Mouse (Mus musculus): Measurements from ENCODE around the gene Syna. TPM values are rescaled to one million over a fixed set of nuclear protein-coding genes. Genes with fewer than 3 reads are reported as not detected.
A peak's percentile ranks its signal among the peaks of the same experiment; 100 is the strongest.

Gene Syna
- polyA plus RNA-seq, 1 experiment from 2014 or later, result not detected

DNA sequence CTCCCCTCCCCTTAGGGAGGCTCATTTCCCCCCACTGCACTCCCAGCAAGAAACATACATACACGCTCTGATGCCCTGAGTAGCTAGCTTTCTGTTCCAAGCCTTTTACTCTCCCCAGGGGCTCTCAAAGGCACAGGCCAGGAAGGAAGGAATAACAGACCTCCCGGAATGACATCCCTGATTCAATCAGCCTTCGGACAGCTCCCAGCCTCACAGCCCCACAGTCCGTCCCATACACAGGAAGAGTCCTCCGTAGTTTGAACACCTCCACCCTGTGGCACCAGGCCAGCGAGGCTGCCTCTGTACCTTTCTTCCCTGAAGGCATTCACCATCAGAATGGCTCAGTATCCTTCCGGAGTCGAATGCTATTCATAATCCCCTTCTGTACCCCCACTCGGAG is 31.5 kb downstream of the Syna start:
- 52% methylated on average over 9 of the region's 9 CpGs for WGBS (ENCODE audit: insufficient replicate concordance)
- no peaks in the 10 kb centered on the region for H3K9me3 ChIP-seq (replicated peaks; ENCODE audit: control insufficient read depth, low read length)
- no peak overlapping the region for H3K4me3 ChIP-seq (ENCODE audit: low read depth, low read length)
- H3K27me3 ChIP-seq (ENCODE audit: control insufficient read depth, insufficient read depth, low read depth, low read length), result no peaks in the 10 kb centered on the region
- H3K36me3 ChIP-seq (ENCODE audit: control insufficient read depth, insufficient read depth), result no peaks in the 10 kb centered on the region
- ATAC-seq (ENCODE audit: low read depth), result no peak
- no peak overlapping the region for H3K27ac ChIP-seq (ENCODE audit: low read length)
- H3K4me2 ChIP-seq (ENCODE audit: low read depth, low read length), result no peak overlapping the region
- peaks cover 2% of the 10 kb centered on the region; the same call in 1 of the 2 replicates for H3K4me1 ChIP-seq (ENCODE audit: control insufficient read depth, low read depth, low read length)
- no peak overlapping the region for H3K9ac ChIP-seq (ENCODE audit: low read depth, low read length)

DNA sequence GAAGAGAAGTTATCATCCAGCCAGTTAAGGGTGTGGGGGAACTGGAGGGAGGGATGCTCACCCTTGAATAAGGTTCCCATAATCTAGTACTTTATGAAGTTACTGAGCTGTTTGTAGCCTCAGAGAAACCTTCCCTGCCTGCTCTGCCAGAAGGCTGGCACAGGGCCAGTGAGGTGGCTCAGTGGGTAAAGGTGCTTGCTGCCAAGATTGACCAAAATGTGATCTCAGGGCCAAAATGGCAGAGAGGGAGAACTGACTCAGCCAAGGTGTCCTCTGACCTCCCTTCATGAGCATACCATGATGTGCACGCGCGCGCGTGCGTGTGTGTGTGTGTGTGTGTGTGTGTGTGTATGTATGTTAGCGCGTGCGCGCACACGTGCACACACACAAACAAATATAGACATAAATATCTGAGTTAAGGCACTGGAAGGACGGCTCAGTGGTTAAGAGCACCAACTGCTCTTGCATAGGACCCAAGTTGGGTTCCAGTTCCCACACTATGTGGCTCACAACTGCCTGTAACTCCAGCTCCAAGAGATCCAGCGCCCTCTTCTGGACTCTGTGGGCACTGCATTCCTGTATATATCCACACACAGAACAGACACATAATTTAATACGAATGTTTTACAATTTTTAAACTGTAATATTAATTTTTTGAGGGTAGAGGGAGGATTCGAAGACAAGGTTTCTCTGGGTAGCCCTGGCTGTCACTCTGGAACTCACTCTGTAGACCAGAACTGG is 33.8 kb downstream of the Syna start:
- Histone ChIP-seq H3K9me3 (replicated peaks; ENCODE audit: control insufficient read depth, low read length) (no peaks in the 10 kb centered on the region), H3K36me3 (ENCODE audit: control insufficient read depth, insufficient read depth) (no peaks in the 10 kb centered on the region), H3K27me3 (ENCODE audit: control insufficient read depth, insufficient read depth, low read depth, low read length) (no peaks in the 10 kb centered on the region), H3K4me1 (ENCODE audit: control insufficient read depth, low read depth, low read length) (peaks cover 2% of the 10 kb centered on the region; the same call in 1 of the 2 replicates), H3K4me3 (ENCODE audit: low read depth, low read length) (no peak overlapping the region), H3K4me2 (ENCODE audit: low read depth, low read length) (no peak overlapping the region), H3K9ac (ENCODE audit: low read depth, low read length) (no peak overlapping the region), H3K27ac (ENCODE audit: low read length) (no peak overlapping the region)
- no peak for ATAC-seq (ENCODE audit: low read depth)
- WGBS (ENCODE audit: insufficient replicate concordance), result 83% methylated on average over 15 of the region's 15 CpGs

DNA sequence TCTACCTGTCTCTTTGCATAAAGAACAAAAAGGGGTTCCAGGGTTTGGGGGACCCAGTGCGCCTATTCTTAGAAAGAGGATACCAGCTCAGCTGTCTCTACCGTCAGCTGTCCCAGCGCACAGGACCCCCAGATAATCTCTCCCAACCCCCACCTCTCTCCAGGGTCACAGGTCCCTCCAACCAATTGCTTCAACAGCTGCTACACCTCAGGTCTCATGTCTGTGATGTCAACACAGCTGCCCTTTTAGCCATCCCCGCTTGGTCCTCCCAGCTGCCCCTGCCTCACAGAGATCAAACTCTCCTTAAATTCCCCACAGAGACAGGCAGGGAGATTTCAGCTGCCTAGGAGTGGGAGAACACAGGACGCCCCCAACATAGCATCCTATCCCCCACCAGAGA is 36.2 kb downstream of the Syna start:
- Histone ChIP-seq H3K27me3 (ENCODE audit: control insufficient read depth, insufficient read depth, low read depth, low read length) (no peaks in the 10 kb centered on the region), H3K4me2 (ENCODE audit: low read depth, low read length) (no peak overlapping the region), H3K27ac (ENCODE audit: low read length) (no peak overlapping the region), H3K4me1 (ENCODE audit: control insufficient read depth, low read depth, low read length) (no peaks in the 10 kb centered on the region), H3K4me3 (ENCODE audit: low read depth, low read length) (no peak overlapping the region), H3K9me3 (replicated peaks; ENCODE audit: control insufficient read depth, low read length) (no peaks in the 10 kb centered on the region), H3K36me3 (ENCODE audit: control insufficient read depth, insufficient read depth) (no peaks in the 10 kb centered on the region), H3K9ac (ENCODE audit: low read depth, low read length) (no peak overlapping the region)
- no peak for ATAC-seq (ENCODE audit: low read depth)
- WGBS (ENCODE audit: insufficient replicate concordance), result 68% methylated on average over 5 of the region's 5 CpGs

DNA sequence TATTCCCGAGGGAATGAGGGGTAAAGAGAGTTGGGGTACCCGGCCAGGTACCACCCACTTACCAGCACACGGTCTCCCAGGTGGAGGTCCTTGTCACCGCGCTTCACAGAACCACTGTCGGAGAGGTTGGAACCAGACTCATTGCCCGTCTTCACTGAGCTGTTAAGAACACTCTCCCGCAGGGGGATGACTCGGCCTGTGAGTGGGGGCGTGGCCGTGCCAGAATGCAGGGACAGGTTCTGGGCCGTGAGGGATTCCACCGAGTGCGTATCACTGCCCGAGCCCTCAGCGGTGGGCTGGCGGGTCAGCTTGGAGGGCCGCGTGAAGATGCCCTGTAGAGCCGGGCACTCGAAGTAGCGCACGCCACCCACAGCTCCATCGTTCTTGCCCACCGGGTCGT is 37.4 kb downstream of the Syna start:
- no peaks in the 10 kb centered on the region for H3K27me3 ChIP-seq (ENCODE audit: control insufficient read depth, insufficient read depth, low read depth, low read length)
- H3K9ac ChIP-seq (ENCODE audit: low read depth, low read length), result no peak overlapping the region
- no peak overlapping the region for H3K27ac ChIP-seq (ENCODE audit: low read length)
- ATAC-seq (ENCODE audit: low read depth), result no peak
- H3K4me2 ChIP-seq (ENCODE audit: low read depth, low read length), result no peak overlapping the region
- no peaks in the 10 kb centered on the region for H3K9me3 ChIP-seq (replicated peaks; ENCODE audit: control insufficient read depth, low read length)
- WGBS (ENCODE audit: insufficient replicate concordance), result 85% methylated on average over 26 of the region's 26 CpGs
- H3K4me1 ChIP-seq (ENCODE audit: control insufficient read depth, low read depth, low read length), result no peaks in the 10 kb centered on the region
- no peaks in the 10 kb centered on the region for H3K36me3 ChIP-seq (ENCODE audit: control insufficient read depth, insufficient read depth)
- no peak overlapping the region for H3K4me3 ChIP-seq (ENCODE audit: low read depth, low read length)

DNA sequence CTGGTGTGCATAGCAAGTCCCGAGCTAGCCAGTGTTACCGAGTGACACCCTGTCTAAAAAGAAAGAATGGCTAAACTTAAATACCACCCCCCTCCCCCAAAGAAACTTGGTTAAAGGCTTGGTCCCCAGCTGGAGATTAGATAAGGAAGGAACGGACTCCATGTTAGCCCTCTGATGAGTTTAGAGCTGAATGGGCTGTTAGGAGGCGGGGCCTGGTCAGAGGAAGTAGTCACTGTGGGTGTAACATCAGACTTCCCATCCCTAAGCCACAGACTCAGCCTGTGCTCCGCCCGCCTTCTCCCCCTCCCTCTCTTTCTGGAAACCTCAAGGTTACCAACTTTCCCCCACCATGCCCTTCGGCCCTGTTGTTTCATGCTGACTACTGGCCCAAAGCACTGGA is 38.2 kb downstream of the Syna start:
- Histone ChIP-seq H3K4me1 (ENCODE audit: control insufficient read depth, low read depth, low read length) (no peaks in the 10 kb centered on the region), H3K27me3 (ENCODE audit: control insufficient read depth, insufficient read depth, low read depth, low read length) (no peaks in the 10 kb centered on the region), H3K27ac (ENCODE audit: low read length) (no peak overlapping the region), H3K9ac (ENCODE audit: low read depth, low read length) (no peak overlapping the region), H3K36me3 (ENCODE audit: control insufficient read depth, insufficient read depth) (0 out of 2 replicates have a peak, but pooled peaks cover under 1% of the 10 kb centered on the region), H3K9me3 (replicated peaks; ENCODE audit: control insufficient read depth, low read length) (no peaks in the 10 kb centered on the region), H3K4me2 (ENCODE audit: low read depth, low read length) (peak overlapping the region; percentile 10; the same call in 1 of the 2 replicates), H3K4me3 (ENCODE audit: low read depth, low read length) (no peak overlapping the region)
- ATAC-seq (ENCODE audit: low read depth), result peak; percentile 55
- 14% methylated on average over 7 of the region's 7 CpGs for WGBS (ENCODE audit: insufficient replicate concordance)

DNA sequence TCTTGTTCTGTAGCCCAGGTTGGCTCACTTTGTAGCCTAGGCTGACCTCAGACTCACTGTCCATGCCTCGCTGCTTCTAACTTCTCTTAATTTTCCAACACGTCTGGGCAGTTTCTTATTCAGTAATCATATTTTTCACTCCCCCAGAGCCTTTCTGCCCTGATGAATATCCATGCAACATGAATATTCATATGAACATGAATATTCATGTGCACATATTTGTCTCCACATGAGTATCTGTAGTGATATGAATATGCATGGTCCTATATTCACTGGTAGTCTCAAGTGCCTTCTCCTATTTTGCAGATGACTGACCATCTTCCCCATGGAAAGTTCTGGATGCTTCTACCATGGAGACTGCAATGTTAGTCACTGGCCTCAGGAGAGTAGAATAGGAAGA is 38.8 kb downstream of the Syna start:
- H3K9me3 ChIP-seq (replicated peaks; ENCODE audit: control insufficient read depth, low read length), result no peaks in the 10 kb centered on the region
- H3K27me3 ChIP-seq (ENCODE audit: control insufficient read depth, insufficient read depth, low read depth, low read length), result no peaks in the 10 kb centered on the region
- 67% methylated on average over 2 of the region's 2 CpGs for WGBS (ENCODE audit: insufficient replicate concordance)
- no peak overlapping the region for H3K27ac ChIP-seq (ENCODE audit: low read length)
- no peak overlapping the region for H3K9ac ChIP-seq (ENCODE audit: low read depth, low read length)
- H3K4me3 ChIP-seq (ENCODE audit: low read depth, low read length), result no peak overlapping the region
- H3K4me2 ChIP-seq (ENCODE audit: low read depth, low read length), result no peak overlapping the region
- ATAC-seq (ENCODE audit: low read depth), result no peak
- peaks cover 2% of the 10 kb centered on the region; the same call in 1 of the 2 replicates for H3K36me3 ChIP-seq (ENCODE audit: control insufficient read depth, insufficient read depth)
- H3K4me1 ChIP-seq (ENCODE audit: control insufficient read depth, low read depth, low read length), result no peaks in the 10 kb centered on the region

DNA sequence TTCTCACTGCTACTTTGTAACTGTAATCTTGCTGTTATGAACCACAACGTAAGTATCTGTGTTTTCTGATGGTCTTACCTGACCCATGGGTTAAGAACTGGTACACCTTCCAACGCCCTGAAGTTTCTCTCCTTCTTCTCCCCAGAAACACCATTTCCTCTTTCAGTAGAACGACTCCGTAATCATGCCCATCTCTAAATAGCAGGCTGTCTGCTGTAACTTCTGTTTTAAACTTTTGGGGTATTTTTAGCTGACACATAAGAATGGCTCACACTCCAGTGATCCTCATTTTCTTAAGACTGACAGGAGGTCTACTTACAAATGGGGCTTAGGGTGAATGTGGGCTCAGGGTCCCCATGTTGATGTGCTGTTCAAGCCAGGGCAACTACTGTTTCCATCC is 39.9 kb downstream of the Syna start:
- H3K36me3 ChIP-seq (ENCODE audit: control insufficient read depth, insufficient read depth), result peaks cover 7% of the 10 kb centered on the region
- H3K4me1 ChIP-seq (ENCODE audit: control insufficient read depth, low read depth, low read length), result no peaks in the 10 kb centered on the region
- H3K27ac ChIP-seq (ENCODE audit: low read length), result no peak overlapping the region
- H3K9me3 ChIP-seq (replicated peaks; ENCODE audit: control insufficient read depth, low read length), result no peaks in the 10 kb centered on the region
- no peak overlapping the region for H3K9ac ChIP-seq (ENCODE audit: low read depth, low read length)
- no peak overlapping the region for H3K4me3 ChIP-seq (ENCODE audit: low read depth, low read length)
- WGBS (ENCODE audit: insufficient replicate concordance), result 37% methylated on average over 4 of the region's 4 CpGs
- ATAC-seq (ENCODE audit: low read depth), result no peak
- H3K27me3 ChIP-seq (ENCODE audit: control insufficient read depth, insufficient read depth, low read depth, low read length), result no peaks in the 10 kb centered on the region
- H3K4me2 ChIP-seq (ENCODE audit: low read depth, low read length), result no peak overlapping the region

DNA sequence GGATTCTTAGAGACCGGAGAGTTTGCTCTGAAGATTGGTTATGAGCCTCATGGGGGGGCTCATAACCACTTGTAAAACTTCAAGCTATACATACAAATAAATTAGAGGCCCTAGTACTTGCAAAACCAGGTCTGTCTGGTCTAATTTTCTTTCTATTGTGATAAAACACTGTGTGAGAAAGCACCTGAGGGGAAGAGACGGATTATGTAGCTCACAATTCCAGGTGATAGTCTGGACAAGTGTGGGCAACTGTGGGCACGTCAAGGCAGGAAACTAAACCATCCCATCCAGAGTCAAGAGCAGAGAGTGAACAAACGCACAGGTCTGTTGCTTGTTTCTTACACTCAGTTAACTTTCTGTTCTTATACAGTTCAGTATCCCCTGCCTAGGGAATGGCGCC is 40.5 kb downstream of the Syna start:
- Histone ChIP-seq H3K4me2 (ENCODE audit: low read depth, low read length) (no peak overlapping the region), H3K27ac (ENCODE audit: low read length) (no peak overlapping the region), H3K4me3 (ENCODE audit: low read depth, low read length) (no peak overlapping the region), H3K4me1 (ENCODE audit: control insufficient read depth, low read depth, low read length) (no peaks in the 10 kb centered on the region), H3K9ac (ENCODE audit: low read depth, low read length) (no peak overlapping the region), H3K27me3 (ENCODE audit: control insufficient read depth, insufficient read depth, low read depth, low read length) (no peaks in the 10 kb centered on the region), H3K9me3 (replicated peaks; ENCODE audit: control insufficient read depth, low read length) (no peaks in the 10 kb centered on the region), H3K36me3 (ENCODE audit: control insufficient read depth, insufficient read depth) (peaks cover 7% of the 10 kb centered on the region)
- ATAC-seq (ENCODE audit: low read depth), result no peak
- 72% methylated on average over 5 of the region's 5 CpGs for WGBS (ENCODE audit: insufficient replicate concordance)

DNA sequence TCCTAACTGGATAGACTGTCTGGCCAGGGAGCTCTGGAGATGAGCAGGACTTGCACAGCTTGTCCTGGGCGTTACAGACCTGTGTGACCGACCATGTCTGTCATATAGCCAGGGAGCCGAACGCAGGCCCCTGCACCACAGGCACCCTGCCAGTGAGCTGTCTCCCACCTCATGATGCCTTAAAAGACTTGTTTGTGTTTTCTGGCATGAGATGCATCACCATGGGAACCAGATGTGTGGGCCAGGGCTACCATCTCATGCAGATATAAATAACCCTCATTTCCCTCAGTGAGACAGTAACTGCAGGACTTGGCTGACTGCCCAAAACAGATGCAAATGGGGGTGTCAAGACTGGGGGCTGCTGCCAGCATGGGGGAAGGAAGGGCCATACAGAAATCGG is 47.9 kb downstream of the Syna start:
- peaks cover 7% of the 10 kb centered on the region for H3K36me3 ChIP-seq (ENCODE audit: control insufficient read depth, insufficient read depth)
- H3K9ac ChIP-seq (ENCODE audit: low read depth, low read length), result no peak overlapping the region
- H3K4me1 ChIP-seq (ENCODE audit: control insufficient read depth, low read depth, low read length), result no peaks in the 10 kb centered on the region
- ATAC-seq (ENCODE audit: low read depth), result no peak
- no peak overlapping the region for H3K4me2 ChIP-seq (ENCODE audit: low read depth, low read length)
- no peak overlapping the region for H3K27ac ChIP-seq (ENCODE audit: low read length)
- H3K27me3 ChIP-seq (ENCODE audit: control insufficient read depth, insufficient read depth, low read depth, low read length), result no peaks in the 10 kb centered on the region
- no peaks in the 10 kb centered on the region for H3K9me3 ChIP-seq (replicated peaks; ENCODE audit: control insufficient read depth, low read length)
- WGBS (ENCODE audit: insufficient replicate concordance), result 79% methylated on average over 5 of the region's 5 CpGs
- no peak overlapping the region for H3K4me3 ChIP-seq (ENCODE audit: low read depth, low read length)

Measured in liver, embryonic 16.5 days (tissue).